Mouse (Mus musculus) layer of hippocampus, adult 11-12 months (tissue): ENCODE measurements around the gene Ppp1r9a.
"Not testable (repeated sequence)": the region's sequence is repeated elsewhere in the genome, so short reads cannot be mapped to it uniquely, and the experiment has no call there.

Source experiments
- DNase-seq: peaks from one replicate; pipeline ENCODE4 v3.0.0; 2022; ENCODE audit warnings: low spot score

Ppp1r9a gene

DNA sequence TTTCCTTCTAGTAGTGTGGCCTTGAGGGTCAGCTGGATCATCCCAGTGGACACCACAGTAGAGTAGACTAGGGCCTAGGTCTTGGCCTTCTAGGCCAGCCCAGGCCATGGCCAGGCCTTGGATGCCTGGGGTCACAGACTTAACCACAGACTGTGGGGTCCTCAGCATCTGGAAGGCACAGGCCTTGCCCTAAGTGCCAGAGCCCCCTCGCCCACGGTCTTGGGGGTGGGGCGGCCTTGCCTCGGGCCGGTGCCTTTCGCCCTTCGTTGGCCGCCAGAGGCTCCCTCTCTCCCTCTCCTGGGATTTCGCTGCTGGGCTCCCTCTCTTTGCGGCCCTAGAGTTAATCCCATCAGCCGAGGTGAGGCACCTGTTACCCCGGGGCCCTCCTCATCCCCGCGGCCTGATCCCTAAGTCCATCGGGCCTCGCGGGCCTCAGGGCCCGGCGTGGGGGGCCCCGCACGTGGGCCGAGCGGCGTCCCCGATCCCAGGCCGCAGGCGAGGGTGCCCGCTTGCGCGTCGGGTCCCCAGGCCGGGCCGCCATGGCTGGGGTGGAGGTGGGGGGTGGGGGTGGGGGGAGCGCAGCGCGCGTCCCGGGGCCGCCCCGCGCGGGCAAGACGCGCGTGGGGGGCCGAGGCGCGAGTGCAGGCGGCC is at the start of gene Ppp1r9a:
Ppp1r9a (plus strand) TSS at position 244 of the 651 bp plus-strand sequence.
- peak; percentile 46 for DNase-seq

DNA sequence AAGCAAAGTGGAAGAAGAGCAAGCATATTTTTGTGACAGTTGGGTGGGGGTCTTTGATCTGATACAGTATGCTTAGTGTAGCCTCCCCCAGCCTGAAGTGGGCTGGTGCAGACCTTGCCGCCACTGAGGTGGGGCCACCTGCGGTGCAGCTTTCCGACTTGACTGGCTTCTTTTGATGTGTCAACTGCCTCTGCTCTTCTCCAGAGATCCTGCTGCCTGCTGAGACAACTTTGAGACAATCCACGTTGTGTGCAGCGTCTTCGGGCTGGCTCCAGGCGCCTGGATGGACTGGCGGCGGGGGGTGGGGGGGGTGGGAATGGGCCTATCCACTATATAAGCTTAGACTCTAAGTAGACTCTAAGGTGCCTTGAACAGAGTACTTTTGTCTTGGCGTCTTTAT is 47.5 kb upstream of the Ppp1r9a start:
- no peak for DNase-seq

DNA sequence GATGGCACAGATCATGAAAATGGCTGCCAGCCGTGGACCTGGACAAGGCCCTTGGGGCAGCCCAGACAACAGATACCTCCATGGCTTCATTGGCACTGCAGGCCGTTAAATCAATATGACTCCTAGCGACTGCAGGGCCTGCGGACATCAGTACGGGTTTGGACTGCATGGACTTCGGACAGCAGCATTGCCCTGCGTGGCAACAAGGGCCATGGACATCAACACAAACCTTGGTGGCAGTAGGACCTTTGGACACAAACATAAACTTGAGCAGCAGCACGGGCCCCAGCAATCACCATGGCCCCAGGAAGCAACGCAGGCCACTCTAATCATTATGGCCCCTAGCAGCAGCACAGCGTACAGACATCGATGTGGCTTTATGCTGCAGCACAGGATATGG is 45.8 kb upstream of the Ppp1r9a start:
- no peak for DNase-seq

DNA sequence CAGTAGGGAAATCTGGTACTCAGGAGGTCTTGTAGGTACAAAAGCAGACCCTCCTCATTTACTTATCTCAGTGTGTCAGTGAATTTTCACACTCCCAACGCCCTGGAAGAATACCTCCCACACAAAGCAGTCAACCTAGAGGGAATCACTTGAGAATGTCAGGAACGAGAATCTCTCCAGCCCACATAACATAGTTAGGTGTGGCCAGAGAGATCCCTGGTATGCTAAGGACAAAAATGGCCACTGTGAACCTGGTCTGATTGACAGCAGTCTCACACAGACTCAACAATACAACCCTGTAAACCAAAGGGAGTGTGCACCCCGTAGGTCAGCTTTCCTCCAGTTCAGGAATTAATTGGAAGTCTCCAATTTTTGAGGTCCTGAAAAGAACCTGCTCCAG is 18.4 kb upstream of the Ppp1r9a start:
- DNase-seq, result no peak

DNA sequence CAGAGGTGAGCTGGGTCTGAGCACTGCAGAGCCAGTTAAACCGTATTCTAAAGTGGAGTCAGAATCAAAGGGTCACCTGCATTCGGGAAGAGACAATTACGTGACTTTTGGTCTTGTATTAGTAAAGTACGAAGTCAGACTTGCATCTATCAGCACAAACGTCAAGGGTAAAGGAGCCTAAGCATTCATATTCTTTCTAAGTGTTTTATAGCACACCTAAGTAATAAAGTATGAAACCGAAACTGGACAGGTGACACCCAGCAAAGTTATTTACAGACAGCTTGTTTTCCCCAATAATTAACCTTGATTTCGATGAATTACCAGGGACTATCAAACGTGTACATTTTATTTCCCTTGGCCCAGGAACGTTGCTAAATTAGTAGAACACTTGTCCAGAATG is 13.2 kb upstream of the Ppp1r9a start:
- DNase-seq, result no peak

DNA sequence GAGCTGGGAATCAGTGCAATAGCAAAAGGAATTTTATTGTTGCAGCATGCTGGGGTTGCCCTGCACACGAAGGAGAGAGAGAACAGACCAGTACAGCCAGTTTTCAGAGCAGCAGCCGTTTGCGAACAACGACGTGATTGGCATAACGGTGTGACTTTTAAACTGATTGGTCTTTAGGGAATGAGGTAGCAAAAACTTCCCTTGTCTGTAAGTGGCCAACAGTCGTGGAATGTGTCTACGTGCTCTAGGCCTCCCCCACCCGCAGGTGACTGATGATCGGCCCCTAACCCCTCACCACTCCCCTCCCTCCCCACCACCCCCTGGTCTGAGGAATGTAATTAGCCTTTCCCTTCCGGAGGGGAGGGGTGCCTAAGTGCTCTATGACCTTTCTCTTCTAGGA is 10.3 kb upstream of the Ppp1r9a start:
- no peak for DNase-seq

DNA sequence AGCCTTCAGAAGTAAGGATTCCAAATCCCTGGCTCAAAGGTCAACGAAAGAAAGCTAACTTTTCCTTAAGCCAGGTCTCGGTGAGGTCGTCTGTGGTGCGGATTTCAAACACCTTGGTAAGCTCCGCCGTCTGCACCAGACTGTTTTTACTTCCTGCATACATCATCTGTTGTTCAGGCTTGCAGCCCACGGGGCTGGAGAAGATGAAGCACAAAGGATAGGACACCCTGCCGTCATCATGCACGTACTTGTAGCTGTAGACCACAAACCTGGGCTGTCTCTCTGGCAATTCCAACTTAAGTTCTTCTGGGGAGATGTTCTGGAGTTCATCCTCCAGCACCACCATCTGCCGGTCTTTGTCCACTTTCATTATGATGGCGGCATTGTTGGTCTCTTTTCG is 9.4 kb upstream of the Ppp1r9a start:
- DNase-seq, result not testable (repeated sequence)

DNA sequence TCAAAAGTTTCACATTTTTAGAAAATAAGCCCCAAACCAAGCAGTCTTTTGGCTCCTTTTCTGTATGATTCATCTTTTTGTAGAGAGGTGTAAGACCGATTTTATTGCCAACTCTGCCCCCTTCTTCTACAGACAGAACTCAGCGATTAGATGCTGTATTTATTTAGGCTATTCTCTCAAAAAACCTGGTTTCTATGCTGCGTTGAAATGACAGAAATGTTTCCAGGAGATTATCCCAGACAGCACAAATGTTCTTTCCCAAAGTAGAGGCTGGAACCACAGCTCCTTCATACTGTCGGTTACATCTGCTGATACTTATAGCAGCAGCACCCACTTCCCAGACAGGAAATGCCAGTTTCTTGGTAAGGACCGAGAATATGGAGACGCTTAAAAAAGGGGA is 2.8 kb upstream of the Ppp1r9a start:
- no peak for DNase-seq

DNA sequence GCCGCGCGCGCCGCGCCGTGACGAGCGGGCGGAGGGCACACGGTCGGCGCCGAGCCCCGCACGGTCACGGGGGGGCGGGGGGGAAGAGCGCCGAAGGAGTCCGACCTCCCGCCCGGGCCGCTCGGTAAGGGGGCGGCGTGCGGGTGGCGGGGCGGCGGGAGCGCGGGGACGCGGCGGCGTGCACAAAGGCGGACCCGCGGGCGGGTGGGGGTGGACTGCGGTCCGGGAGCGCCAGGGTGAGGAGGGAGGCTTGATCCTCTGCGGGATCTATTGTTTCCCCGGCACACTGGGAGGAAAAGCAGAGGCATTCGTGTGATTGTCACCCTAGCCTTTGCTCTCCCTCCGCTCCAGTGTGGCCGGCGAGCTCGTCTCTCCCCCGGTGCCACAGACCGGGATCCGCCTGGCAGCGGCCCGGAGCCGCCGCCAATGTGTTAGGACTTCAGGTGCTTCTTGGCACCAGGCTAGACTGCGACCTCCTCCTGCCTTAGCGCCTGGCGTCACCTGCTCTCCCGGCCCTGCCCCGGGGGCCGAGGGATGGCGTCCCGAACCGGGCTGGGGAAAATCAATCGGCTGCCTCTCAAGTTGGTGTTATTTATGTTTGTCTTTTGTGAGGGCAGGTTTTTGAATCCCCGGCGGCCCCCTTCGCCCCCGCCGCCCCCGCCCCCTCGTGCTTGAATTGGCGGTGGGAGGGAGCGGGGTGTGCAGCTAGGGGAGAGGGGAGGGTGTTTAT is 773 bp downstream of the Ppp1r9a start:
- DNase-seq, result peak; percentile 30

DNA sequence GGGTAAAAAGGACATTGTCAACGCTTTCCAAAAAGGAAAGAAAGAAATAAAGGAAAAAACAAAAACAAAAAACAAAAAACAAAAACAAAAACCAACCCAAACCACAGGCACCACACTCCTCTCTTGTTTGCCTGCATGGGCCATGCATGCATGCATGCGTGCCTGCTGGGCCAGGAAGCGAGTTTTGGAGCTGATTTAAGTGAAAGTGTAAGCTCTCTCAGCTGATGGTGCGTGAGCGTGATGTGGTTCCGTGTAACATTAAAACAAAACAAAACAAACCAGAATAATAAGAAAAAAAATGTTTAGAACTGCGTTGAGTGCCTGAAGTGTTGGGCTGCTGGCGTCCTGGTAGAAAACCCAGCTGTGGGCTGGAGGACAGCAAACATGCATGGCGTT is 1.3 kb downstream of the Ppp1r9a start:
- peak; percentile 27 for DNase-seq

DNA sequence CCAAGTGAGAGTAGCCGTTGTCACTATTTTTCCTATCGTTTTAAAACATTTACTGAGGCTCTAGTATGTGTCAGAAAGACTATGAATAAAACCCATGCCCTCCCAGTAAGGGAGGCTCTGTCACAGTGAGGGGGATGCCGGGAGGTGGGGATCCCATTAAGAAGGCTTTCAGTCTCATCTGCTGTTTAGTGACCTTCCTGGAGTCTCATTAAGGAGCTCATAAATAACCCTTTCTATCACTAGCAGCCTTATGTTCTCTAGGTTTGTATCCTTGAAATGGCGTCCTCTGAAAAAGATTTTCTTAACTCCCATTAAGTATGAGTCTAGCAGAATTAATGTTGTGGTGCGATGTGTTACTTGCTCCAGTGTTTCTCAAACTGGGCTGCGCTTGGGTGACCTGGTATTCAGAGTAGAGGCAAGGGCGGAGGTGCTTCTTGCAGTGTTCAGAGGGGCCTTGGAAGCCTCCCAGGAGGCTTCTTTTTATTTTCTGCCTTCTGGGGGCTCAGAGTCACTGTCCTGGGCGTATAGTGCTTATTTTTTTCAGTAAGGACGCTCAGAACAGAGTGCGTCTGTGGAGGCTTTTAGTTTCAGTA is 7.4 kb downstream of the Ppp1r9a start:
- DNase-seq, result no peak

DNA sequence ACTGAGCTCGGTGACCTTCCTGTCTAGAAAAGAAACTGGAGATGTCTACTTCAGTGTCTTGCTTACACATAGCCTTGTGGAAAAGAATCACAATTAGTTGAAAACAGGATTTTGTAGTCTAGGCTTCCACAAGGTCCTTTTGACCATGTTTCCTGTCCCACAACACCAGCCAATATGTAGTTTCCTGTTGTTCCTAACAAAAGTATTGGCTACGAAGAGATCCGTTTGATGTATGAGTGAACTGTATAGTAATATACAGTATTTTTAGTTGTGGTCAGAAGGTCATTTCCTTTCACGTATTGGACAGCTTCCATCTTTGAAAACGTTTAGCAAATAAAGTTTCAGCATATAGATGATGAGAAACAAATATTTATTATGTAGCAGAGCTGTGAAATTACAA is 15.8 kb downstream of the Ppp1r9a start:
- no peak for DNase-seq

DNA sequence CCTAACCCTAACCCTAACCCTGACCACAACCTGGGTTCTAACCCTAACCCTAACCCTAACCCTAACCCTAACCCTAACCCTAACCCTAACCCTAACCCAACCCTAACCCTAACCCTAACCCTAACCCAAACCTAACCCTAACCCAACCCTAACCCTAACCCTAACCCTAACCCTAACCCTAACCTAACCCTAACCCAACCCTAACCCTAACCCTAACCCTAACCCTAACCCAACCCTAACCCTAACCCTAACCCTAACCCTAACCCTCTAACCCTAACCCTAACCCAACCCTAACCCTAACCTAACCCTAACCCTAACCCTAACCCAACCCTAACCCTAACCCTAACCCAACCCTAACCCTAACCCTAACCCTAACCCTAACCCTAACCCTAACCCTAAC is 21.1 kb downstream of the Ppp1r9a start:
- DNase-seq, result not testable (repeated sequence)

DNA sequence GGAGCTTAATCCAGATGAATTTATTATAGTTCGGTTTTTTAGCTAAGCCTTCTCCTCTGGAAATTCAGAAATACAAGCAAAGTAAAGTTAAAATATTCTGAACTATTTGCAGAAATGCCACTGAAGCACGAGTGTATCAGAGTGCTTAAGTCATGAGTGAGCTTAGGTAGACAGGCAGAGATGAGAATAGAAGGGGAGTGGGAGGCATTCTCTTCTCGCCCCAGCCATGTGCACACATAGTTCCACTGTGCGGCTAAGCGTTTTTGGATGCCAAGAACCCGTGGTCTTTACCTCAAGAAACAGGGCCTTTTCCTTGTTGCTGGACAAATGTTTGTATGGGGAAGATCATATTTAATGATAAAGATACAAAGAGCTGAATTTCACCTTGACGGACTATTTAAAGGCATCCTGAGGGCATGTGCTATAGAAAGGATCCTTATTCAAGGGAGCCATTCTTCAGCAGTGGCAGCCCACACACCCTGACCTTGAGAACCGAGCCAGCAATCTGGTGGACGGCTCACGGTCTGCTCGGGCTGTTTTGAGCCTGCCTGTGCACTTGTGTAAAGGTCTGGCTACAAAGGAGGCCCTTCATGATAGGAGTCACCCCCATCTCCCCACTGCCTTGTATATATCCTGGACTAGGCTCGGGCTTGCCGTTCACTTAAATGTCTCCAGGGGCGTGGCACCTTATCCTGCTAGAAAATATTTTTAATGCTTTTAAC is 23.4 kb downstream of the Ppp1r9a start:
- DNase-seq, result no peak

DNA sequence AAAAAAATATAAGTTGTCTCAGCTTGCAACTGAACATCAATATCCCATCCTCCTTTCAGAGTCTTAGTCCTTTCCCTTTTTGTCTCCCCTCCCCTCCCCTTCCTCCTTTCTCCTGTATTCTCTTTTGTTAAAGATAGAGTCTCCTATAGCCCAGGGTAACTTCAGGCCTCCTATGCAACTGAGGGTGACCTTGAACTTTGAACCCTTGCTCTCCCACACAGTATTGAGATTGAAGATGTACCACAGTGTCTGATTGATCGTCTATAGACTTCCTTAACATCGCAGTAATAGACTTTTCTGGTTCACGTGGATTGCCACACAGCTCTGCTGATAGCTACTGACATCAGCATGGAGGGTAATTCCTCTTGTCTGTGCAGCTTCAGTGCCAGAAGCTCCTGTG is 27.6 kb downstream of the Ppp1r9a start:
- no peak for DNase-seq

DNA sequence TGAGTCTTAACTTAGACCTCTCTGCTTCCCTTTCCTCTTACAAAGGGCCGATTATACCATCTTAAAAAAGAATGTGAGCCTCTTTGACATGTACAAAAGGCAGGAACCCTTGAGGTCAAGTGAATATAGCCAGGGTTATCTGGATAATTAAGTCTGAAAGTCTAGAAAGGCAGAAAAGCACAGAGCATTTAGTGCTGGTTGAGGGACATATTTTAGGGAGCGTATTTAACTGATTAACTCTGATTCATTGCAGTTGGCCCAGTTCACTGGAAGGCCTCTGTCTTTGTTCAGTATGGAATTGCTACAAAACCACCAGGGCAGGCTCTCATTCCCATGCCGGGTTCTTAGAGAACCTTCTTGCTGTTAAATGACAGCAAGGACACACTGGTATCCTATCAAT is 36.2 kb downstream of the Ppp1r9a start:
- DNase-seq, result no peak

DNA sequence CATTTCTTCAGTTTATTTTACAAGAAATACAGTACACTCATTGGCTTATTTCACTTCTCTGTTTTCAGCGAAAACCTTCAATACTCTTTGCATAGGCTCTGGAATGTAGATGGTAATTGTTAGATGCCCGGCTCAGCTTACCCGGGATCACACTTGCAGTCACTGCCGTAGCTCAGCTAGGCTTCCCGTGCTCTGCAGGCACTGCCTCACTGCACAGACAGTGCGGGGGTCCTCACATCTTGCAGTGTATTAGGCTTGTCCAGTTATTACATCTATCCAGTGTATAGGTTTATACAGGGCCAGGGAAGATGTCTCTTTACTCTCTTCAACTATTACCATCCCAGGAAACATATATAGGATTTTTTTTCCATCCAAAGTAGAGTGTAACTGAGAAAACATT is 37.4 kb downstream of the Ppp1r9a start:
- DNase-seq, result no peak

DNA sequence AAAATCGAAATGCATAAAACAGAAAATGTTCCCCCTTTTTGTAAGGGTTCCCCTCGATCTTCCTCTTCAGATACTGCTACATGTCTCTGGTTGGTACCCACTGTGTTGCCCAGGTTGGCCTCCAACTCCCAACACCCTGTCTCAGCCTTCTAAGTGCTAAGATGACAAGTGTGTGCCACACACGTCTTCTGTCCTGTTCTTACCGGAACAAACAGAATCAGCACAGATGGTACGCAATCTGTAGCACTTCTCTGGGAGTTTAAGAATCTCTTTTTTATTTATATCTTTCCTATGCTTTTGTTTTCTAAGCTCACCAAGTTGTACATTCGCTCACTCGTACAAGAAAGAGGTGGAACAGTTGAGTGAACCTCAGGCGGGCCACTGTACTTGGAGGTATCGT is 37.9 kb downstream of the Ppp1r9a start:
- no peak for DNase-seq

DNA sequence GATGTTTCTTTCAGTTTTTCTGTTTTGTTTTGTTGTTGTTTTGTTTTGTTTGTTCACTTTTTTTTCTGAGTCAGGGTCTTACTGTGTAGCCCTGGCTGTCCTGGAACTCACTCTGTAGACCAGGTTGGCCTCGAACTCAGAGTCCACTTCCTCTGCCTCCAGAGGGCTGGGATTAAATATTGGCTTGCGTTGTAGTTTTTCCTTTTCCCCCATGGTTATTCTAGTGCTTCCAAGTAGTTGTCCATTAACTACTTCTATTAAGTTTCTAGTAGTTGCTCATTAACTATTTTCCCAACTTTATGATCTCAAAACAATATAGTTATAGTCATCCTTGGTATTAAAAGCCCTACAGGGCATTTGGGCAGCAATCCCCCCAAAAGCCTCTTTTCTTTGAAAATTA is 41.1 kb downstream of the Ppp1r9a start:
- DNase-seq, result no peak

DNA sequence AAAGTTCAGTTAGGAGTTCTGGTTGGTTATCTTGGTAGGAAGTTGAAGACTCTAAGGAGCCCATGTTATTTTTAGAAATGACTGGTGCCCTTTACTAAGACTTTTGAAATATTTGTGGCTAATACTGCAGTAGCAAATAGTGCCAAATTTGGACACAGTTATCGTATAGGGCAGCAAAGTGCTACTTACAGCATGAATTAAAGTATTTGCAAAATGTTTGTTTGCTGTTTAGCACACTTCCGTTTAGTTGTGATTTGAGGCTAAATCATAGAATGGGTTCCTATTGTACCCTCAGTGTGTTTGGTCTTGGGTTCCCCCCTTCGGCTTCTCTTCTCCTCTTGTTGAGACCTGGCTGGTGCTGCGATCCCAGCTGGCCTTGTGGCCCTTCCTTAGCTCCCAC is 45.3 kb downstream of the Ppp1r9a start:
- DNase-seq, result no peak

DNA sequence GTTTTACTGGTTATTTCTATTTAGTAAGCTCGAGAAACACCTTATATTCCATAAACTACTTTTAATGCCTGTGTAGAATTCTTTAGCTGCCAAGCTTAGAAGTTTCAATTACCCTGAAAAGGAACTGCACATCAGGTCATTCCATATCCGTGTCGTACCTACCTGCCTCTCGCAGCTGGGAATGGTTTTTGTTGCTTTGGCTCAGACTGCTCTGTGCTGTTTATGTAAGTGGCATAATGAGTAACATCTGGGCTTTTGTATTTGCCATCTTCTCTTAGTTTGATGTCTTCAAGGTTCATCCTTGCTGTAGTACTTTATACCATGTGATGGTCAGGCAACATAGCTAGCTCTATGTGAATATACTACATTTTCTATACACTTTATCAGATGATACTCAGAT is 47.0 kb downstream of the Ppp1r9a start:
- DNase-seq, result no peak

DNA sequence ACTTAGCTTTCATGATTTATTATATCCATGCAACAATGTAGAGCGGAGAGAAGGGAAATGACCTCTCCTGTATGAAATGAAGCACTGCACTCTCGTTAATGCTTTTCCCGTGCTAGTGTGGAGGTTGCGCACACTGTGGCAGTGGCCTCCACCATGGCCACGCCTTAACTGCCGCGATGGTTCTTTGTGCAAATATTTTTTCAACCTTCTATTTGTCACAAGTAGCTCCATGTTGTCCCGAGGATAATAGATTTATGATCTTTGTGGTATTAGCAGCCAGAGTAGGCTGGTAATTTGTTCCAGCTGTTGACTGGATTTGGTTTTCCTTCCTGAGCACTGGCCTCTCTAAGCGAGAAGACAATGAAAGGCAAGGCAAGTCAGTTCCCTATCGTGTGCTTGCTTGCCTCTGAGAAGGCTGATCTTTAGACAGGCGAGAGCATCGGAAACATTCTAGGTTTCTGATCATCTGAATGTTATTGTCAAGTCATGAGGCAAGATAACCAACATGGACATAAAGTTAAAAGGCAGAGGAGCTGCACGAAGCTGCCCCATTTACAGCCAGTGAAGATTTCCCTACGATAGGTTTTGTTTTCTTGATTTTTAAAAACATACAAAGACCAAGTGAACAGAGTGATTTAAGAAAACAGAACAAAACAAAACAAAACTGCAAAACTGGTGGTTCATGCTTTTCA is 50.5 kb downstream of the Ppp1r9a start:
- DNase-seq, result no peak
